Mouse (Mus musculus) CH12.LX (cell line): Measurements from ENCODE around the gene Tef. TPM values are rescaled to one million over a fixed set of nuclear protein-coding genes. Genes with fewer than 3 reads are reported as not detected.

Experiments used
- DNase-seq: peaks from one replicate; pipeline ENCODE4 v3.0.0-alpha.2; 2013; ENCODE audit errors: extremely low read depth
- H3K27ac ChIP-seq: 2 replicates; pipeline ENCODE4 v1.5.1; 2012; ENCODE audit warnings: low read depth, mild to moderate bottlenecking, control low read depth, moderate library complexity; ENCODE audit not compliant: insufficient read depth
- H3K27me3 ChIP-seq: replicated peaks from 2 replicates; pipeline ENCODE3; 2012; ENCODE audit warnings: inconsistent platforms
- H3K36me3 ChIP-seq, 2 experiments: replicated peaks in 1 of 2; 2 replicates each; pipeline versions ENCODE3 to v1.6.1; 2012; ENCODE audit warnings: inconsistent platforms in 1 of 2, low read length in 1 of 2, mild to moderate bottlenecking in 1 of 2, mixed read lengths in 1 of 2, moderate library complexity in 1 of 2; ENCODE audit not compliant: control insufficient read depth in 1 of 2, insufficient read depth in 1 of 2
- H3K4me1 ChIP-seq, 2 experiments: 2 replicates each; pipeline ENCODE4 v1.6.1; 2012; ENCODE audit warnings: inconsistent platforms in 1 of 2, moderate library complexity in 1 of 2; ENCODE audit not compliant: insufficient read depth in 2 of 2, control insufficient read depth in 1 of 2
- H3K4me2 ChIP-seq: 2 replicates; pipeline ENCODE4 v1.6.1; 2012; ENCODE audit warnings: low read depth, mild to moderate bottlenecking, control low read depth; ENCODE audit not compliant: poor library complexity, insufficient read depth, severe bottlenecking
- H3K4me3 ChIP-seq, 3 experiments: fragments of 150-350 bp in 1 of 3; sonication (generic) in 1 of 3; replicated peaks in 1 of 3; 2 replicates each; pipeline versions ENCODE3 to v1.5.1; 2011 to 2012; ENCODE audit warnings: low read depth in 2 of 3, low read length in 2 of 3, mild to moderate bottlenecking in 2 of 3, moderate library complexity in 2 of 3, control low read depth in 1 of 3, improper control_type of control experiment in 1 of 3, inconsistent platforms in 1 of 3, mixed read lengths in 1 of 3; ENCODE audit not compliant: poor library complexity in 1 of 3
- H3K79me2 ChIP-seq: replicated peaks from 2 replicates; pipeline ENCODE4 v1.6.1; 2012; ENCODE audit warnings: mild to moderate bottlenecking, moderate library complexity; ENCODE audit not compliant: control insufficient read depth, poor library complexity, insufficient read depth, severe bottlenecking; ENCODE audit errors: extremely low read depth
- H3K9ac ChIP-seq: 2 replicates; pipeline ENCODE4 v1.6.1; 2012; ENCODE audit warnings: low read depth, mild to moderate bottlenecking, control low read depth, moderate library complexity; ENCODE audit not compliant: insufficient read depth
- H3K9me3 ChIP-seq: replicated peaks from 2 replicates; pipeline ENCODE3; 2012; ENCODE audit warnings: low read length, inconsistent platforms, mixed read lengths
- BHLHE40 ChIP-seq: IDR thresholded peaks from 2 replicates; pipeline ENCODE4 v1.6.1; 2011; ENCODE audit warnings: mild to moderate bottlenecking, low read depth, low read length, improper control_type of control experiment
- CHD2 ChIP-seq: IDR thresholded peaks from 2 replicates; pipeline ENCODE4 v1.6.1; 2011; ENCODE audit warnings: low read length, improper control_type of control experiment
- GABPA ChIP-seq: IDR thresholded peaks from 2 replicates; pipeline ENCODE4 v1.6.1; 2012; ENCODE audit warnings: low read depth, low read length, improper control_type of control experiment, inconsistent platforms; ENCODE audit not compliant: insufficient replicate concordance
- HCFC1 ChIP-seq: IDR thresholded peaks from 2 replicates; pipeline ENCODE4 v1.6.1; 2012; ENCODE audit warnings: low read depth, mild to moderate bottlenecking, inconsistent platforms, low read length, improper control_type of control experiment
- JUN ChIP-seq: IDR thresholded peaks from 2 replicates; pipeline ENCODE4 v1.6.1; 2011; ENCODE audit warnings: low read depth, mild to moderate bottlenecking, low read length, improper control_type of control experiment, moderate library complexity; ENCODE audit not compliant: insufficient read depth
- JUND ChIP-seq: conservative IDR thresholded peaks from 2 replicates; pipeline ENCODE4 v1.6.1; 2011; ENCODE audit warnings: low read depth, low read length, improper control_type of control experiment
- KAT2A ChIP-seq: IDR thresholded peaks from 2 replicates; pipeline ENCODE4 v1.6.1; 2012; ENCODE audit warnings: low read length, improper control_type of control experiment, inconsistent platforms; ENCODE audit not compliant: insufficient replicate concordance
- MAX ChIP-seq: IDR thresholded peaks from 2 replicates; pipeline ENCODE4 v1.6.1; 2011; ENCODE audit warnings: low read length, improper control_type of control experiment
- MAZ ChIP-seq: IDR thresholded peaks from 2 replicates; pipeline ENCODE4 v1.6.1; 2012; ENCODE audit warnings: low read depth, mild to moderate bottlenecking, inconsistent platforms, low read length, improper control_type of control experiment, moderate library complexity
- MEF2A ChIP-seq: IDR thresholded peaks from 2 replicates; pipeline ENCODE4 v1.6.1; 2014; ENCODE audit warnings: low read depth, mild to moderate bottlenecking, inconsistent platforms, low read length, improper control_type of control experiment, borderline replicate concordance
- MYC ChIP-seq: IDR thresholded peaks from 2 replicates; pipeline ENCODE4 v1.6.1; 2011; ENCODE audit warnings: low read depth, mild to moderate bottlenecking, improper control_type of control experiment, low read length
- NELFE ChIP-seq: IDR thresholded peaks from 2 replicates; pipeline ENCODE4 v1.6.1; 2011; ENCODE audit warnings: low read depth, low read length, improper control_type of control experiment
- POLR2A ChIP-seq: IDR thresholded peaks from 2 replicates; pipeline ENCODE4 v1.6.1; 2011; ENCODE audit warnings: low read depth, mild to moderate bottlenecking, improper control_type of control experiment, low read length
- RCOR1 ChIP-seq: conservative IDR thresholded peaks from 2 replicates; pipeline ENCODE4 v1.6.1; 2012; ENCODE audit warnings: low read depth, mild to moderate bottlenecking, inconsistent platforms, low read length, improper control_type of control experiment
- SIN3A ChIP-seq: IDR thresholded peaks from 2 replicates; pipeline ENCODE4 v1.6.1; 2012; ENCODE audit warnings: low read length, improper control_type of control experiment, inconsistent platforms
- SMC3 ChIP-seq: IDR thresholded peaks from 2 replicates; pipeline ENCODE4 v1.6.1; 2011; ENCODE audit warnings: low read depth, low read length, improper control_type of control experiment
- TBP ChIP-seq: conservative IDR thresholded peaks from 2 replicates; pipeline ENCODE4 v1.6.1; 2011; ENCODE audit warnings: low read depth, low read length, improper control_type of control experiment
- USF2 ChIP-seq: conservative IDR thresholded peaks from 2 replicates; pipeline ENCODE4 v1.6.1; 2011; ENCODE audit warnings: low read depth, low read length, improper control_type of control experiment
- ZKSCAN1 ChIP-seq: IDR thresholded peaks from 2 replicates; pipeline ENCODE4 v1.6.1; 2012; ENCODE audit warnings: low read depth, inconsistent platforms, low read length, improper control_type of control experiment, borderline replicate concordance
- ZMIZ1 ChIP-seq: IDR thresholded peaks from 2 replicates; pipeline ENCODE4 v1.6.1; 2012; ENCODE audit warnings: low read depth, mild to moderate bottlenecking, inconsistent platforms, low read length, improper control_type of control experiment
- dilution Hi-C: fragments of 300-500 bp; cut with MboI; formaldehyde crosslinking; loops from 2 replicates; pipeline ENCODE4 v1.14.3; 2020; ENCODE audit warnings: low sequenced_read_pairs; ENCODE audit not compliant: extremely low pct_unique_long_range_greater_than_20kb, extremely low pct_ligation_motif_present
- in situ Hi-C: fragments of 300-500 bp; cut with MboI; formaldehyde crosslinking; loops from 3 replicates; pipeline ENCODE4 v1.14.3; 2019; ENCODE audit warnings: low sequenced_read_pairs, low pct_ligation_motif_present, low pct_unique_long_range_greater_than_20kb, mixed read lengths
- polyA plus RNA-seq: library from polyadenylated mRNA; unstranded; fragments of >175 nt; gene quantifications from 2 replicates; pipeline ENCODE4 v1.2.1, GENCODE M21; 2012; ENCODE audit warnings: low read depth; ENCODE audit not compliant: insufficient read length
- total RNA-seq, 2 experiments: library from RNA; depleted of rRNA; stranded (reverse); fragments of 300-350 nt in 1 of 2; fragments of >200 nt in 1 of 2; gene quantifications; 2 replicates each; pipeline ENCODE4 v1.2.3; 2012 to 2014

Tef gene
- total and polyA plus RNA-seq, 3 experiments: 14.7 to 17.2 (median 14.9) TPM

GRCm38 (mm10) chr15:81813986-81814705, 11.9 kb downstream of the Tef start:
- in situ Hi-C loops: no loop called here
- dilution Hi-C loops: no loop called here
- Histone ChIP-seq H3K9ac (no peak overlapping the region), H3K36me3 (peaks cover 22 to 44% of the 10 kb centered on the region in 2 experiments), H3K4me2 (no peak overlapping the region), H3K27me3 (peaks cover 8% of the 10 kb centered on the region), H3K79me2 (peaks cover 9% of the 10 kb centered on the region; the same call in 1 of the 2 replicates), H3K9me3 (no peaks in the 10 kb centered on the region), H3K27ac (no peak overlapping the region), H3K4me1 (peaks cover 4 to 19% of the 10 kb centered on the region in 2 experiments), H3K4me3 (no peak overlapping the region)
- TF ChIP-seq ZMIZ1 (no peak), NELFE (no peak), MAX (no peak), MEF2A (no peak), KAT2A (no peak), MYC (no peak), JUN (no peak), USF2 (no peak), ZKSCAN1 (no peak), GABPA (no peak), CHD2 (no peak), SMC3 (no peak), MAZ (no peak), SIN3A (no peak), TBP (no peak), HCFC1 (no peak), POLR2A (no peak), BHLHE40 (no peak)
- no peak for DNase-seq

- dilution Hi-C loops: no loop called here
- Histone ChIP-seq H3K9me3 (no peaks in the 10 kb centered on the region), H3K4me1 (peaks cover 4 to 18% of the 10 kb centered on the region in 2 experiments), H3K79me2 (peaks cover 9% of the 10 kb centered on the region; the same call in 1 of the 2 replicates), H3K4me3 (no peak overlapping the region), H3K27ac (no peak overlapping the region), H3K27me3 (peaks cover 3% of the 10 kb centered on the region), H3K36me3 (peaks cover 28 to 50% of the 10 kb centered on the region in 2 experiments), H3K4me2 (no peak overlapping the region), H3K9ac (no peak overlapping the region)
- DNase-seq: no peak
- in situ Hi-C loops: no loop called here
- no peak for TF ChIP-seq RCOR1
- no peak for TF ChIP-seq JUND
Observed at GRCm38 (mm10) chr15:81814716-81815370, 12.6 kb downstream of the Tef start.
